Mouse (Mus musculus): ENCODE measurements around the gene Hibadh.

GRCm38 (mm10) chr6:52645926-52646325 lies 5.7 kb upstream of the Hibadh start:
- TF ChIP-seq POLR2A (IDR thresholded peaks at IDR 0.05; ENCODE audit: insufficient read depth, low read depth, low read length) (no peak), EP300 (IDR thresholded peaks at IDR 0.05; ENCODE audit: insufficient read depth, low read depth, low read length) (no peak)

Data from heart, adult 2 months (tissue).